Mouse (Mus musculus) testis, adult 2 months (tissue): ENCODE results near the gene Cysrt1.

Experiments used
- CTCF ChIP-seq: fragments of 200-500 bp; IDR thresholded peaks from 2 replicates; pipeline ENCODE4 v1.5.1; 2012; ENCODE audit warnings: low read depth, mild to moderate bottlenecking, inconsistent platforms, low read length, moderate library complexity; ENCODE audit not compliant: control insufficient read depth, insufficient read depth, insufficient replicate concordance
- POLR2A ChIP-seq: fragments of 200-500 bp; IDR thresholded peaks from 2 replicates; pipeline ENCODE4 v1.6.1; 2012; ENCODE audit warnings: low read depth, mild to moderate bottlenecking, inconsistent platforms, low read length, moderate library complexity; ENCODE audit not compliant: control insufficient read depth

- TF ChIP-seq CTCF (no peak), POLR2A (no peak)
These were observed 23.8 kb upstream of the Cysrt1 start for GRCm38 (mm10) chr2:25265897-25266656.
